Mouse (Mus musculus): ENCODE measurements around the gene Sptbn4. TPM values are rescaled to one million over a fixed set of nuclear protein-coding genes. Genes with fewer than 3 reads are reported as not detected.

The Sptbn4 gene
- polyA plus RNA-seq (2017; shearing (Covaris generic)): 0.12 TPM

DNA sequence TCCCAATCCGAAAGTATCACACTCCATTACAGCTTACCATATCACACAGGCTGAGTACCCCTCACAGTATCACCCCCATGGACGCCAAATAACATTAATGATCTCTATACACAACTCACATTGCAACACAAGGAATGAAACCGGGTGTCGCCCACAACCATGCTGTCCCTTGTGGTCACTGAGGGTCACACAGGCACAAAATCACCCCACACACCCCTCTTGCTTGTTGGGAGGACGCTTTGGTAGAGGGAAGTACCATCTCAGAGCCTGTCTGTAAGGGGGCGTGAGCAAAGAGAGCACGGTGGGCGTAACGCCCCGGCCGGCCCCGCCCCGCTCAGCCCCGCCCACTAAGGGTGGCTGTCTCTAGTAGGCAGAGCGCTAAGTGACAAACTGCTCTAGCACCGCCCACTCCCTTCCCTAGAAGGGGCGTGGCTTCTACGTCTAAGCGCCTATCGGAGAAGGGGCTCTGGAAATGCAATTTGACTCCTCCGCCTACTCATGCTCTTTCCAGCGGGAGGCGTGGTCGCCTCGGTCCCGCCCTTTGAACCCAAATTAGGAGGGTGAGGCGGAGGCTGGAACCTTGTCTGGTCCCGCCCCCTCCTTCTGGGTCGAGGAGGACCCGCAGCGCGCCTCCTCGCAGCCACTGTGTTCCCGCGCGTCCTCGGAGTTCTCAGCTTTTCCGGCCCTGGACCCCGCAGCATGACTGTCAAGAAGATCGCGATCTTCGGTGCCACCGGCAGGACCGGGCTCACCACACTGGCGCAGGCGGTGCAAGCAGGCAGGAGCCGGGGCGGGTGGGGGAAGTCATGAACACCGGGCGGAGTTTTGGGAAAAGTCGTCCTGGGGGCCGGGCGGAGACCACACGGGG, at the start of gene Sptbn4, which contains the start of gene Blvrb:
Sptbn4 (minus strand) TSS at position 268 of the 868 bp plus-strand sequence.
Blvrb (plus strand) TSS at position 560 of the 868 bp plus-strand sequence.

DNA sequence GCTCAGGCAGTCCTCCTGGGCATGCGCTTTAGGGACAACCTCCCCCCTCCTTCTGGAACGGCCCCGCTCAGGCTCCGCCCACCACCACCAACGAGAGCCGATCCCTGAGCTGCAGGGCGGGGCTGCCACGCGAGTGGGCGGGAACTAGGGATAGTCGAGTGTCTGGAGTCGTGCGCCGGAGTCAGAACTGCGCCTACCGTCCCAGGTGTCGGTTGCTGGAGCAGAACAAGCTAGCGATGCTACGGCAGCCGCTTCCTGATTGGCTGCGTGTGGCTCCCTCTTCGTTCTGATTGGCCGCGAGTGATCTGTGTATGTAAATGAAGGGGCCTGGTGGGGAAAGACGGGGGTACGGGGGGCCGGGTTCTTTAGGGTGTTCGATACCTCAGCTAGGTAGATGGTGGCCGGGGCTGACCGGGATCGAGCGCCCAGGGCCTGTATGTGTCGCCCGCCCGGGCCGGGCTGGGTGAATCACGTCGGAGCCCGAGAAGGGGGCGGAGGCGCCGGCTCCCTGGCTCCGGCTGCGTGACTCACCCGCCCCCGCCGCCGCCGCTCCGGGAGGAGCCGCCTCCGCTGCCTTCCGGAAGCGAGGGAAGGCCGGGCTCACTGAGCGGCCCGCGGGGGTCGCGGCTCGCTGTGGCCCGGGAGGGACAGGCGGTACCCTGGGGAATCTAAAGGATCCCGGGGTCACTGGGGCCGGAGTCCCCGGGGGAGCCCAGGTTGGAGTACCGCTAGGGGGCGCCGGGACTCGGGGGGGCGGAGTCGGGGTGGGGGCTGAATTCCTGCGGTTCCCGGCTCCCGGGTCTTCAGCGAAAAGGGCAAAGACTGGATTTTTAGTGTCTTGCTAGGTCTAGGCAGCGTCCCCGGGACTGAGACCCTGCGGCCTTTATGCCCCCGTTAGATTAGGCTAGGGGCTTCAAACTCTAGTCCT, 39.5 kb upstream of the Sptbn4 start, which contains the start of gene Sertad1:
Sertad1 (plus strand) TSS at position 141 of the 928 bp plus-strand sequence.

DNA sequence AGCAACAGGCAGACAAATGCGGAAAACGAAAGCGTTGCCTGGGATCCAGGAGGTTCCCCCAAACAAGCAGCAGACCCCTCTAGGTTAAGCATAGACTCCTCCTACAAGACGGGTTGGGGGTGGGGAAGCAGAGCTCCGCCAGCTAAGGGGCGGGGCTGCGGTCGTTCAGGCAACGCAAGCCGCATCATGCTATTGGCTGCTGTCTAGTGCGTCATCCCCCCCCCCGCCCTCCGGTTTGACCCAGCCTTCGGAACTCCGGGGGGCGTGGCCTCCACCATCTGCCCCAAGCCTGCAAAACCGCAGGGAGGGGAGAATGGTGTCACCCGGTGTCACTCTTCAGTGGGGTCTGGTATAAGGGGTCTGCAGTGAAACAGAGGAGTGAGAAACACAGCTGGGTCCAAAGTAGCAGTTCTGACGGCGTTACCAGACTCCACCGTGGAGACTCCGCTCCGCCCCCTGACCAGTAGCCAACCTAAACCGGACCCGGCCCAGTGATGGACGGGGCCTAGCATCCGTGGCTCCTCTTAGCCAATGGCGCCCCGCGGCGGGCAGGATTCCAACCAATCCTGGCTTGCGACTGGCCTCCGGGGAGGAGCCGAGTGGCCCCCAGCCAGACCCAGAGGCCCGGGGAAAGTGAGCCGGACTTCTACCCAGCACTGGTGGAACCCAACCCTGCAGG, 25.8 kb upstream of the Sptbn4 start, which contains the start of gene Sertad3:
Sertad3 (plus strand) TSS at position 613 of the 679 bp plus-strand sequence.

DNA sequence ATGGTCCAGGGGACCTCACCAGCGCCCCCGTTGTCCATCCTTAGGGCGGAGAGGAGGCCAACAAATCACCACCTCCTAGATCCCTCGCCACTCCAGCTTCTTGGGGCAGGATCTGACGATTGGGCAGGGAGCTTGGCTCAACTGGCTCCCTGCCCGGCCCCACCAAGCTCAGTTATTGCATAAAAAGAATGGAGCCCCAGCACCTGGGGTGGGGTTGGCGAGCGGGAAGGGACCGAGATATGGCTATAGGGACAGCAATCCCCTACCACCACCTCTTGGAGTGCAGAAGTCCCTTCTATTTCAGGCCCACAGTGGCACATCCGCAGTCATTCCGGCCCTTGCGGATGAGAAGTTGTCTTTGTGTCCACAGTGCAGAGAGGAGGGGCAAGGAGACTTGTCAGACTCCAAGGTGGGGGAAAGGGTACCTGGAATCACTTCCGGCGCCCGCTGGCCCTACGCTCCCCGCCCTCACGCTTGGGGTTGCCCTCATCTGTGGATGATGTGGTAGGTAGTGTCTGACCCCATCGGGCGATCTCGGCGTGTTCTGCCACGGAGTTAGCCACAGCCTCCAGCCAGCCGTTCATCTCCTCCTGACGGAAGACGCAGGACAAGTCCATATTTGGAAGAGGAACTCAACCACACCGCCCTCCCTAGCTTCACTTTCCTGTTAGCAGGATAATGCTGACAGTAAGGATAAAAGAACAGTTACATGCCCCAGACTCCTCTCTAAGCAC, 90.5 kb downstream of the Sptbn4 start, which contains the start of gene Gm20479:
Gm20479 (minus strand) TSS at position 559 of the 734 bp plus-strand sequence.

DNA sequence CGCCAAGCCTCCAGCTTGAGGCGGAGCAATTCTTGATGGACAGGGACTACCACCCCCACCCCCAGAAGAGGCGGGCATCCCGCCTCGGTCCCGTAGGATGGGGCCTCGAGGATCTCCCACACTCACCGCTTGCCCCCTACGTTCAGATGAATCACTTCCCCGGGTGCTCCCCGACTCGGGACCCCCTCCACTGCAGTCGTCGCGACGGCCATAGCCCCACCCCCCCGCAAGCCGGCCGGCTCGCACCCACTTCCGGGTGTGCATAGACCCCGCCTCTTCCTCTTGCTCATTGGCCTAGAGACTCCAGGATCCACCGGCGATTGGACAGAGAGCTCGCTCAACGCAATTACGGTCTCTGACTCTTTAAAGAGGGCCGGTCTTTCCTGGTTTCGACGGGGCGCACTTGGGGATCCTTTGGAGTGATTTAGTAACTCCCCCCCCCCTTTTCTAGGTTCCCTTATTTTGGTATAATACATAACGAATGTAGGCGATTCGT, 91.7 kb downstream of the Sptbn4 start, which contains the start of gene Shkbp1:
Shkbp1 (minus strand) TSS at position 275 of the 496 bp plus-strand sequence.

DNA sequence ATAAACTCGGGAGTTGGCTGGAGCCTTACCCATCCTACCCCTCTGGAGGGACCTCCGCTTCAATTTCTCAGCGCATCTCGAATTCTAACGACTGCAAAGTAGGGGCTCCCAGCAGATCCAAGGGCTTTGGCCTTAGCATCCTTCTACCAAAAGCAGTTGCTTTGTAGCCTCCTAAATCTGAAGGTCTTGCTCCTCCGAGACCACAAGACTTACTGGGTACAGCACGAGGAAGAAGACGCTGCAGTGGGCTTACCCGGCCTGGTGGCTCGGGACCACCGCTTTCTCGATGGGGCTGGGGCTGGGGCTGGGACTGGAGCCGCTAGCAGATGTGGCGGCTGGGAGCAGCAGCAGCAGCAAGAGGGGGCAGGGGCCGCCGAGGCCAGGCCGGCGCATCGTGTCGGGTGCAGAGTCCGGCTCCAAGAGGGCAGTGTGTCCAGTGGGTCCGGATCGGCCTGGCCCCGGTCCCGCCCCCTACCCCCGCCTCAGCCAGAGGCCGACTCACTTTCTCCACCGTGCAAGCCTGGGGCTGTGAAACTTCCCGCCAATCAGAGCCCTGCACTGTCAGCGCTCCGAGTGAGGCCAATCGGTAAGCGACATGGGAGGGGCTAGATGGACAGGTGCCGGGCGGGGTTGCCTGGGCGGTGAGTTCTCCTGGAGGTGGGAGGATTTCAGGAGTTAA, 110.2 kb downstream of the Sptbn4 start, which contains the start of gene Ltbp4:
Ltbp4 (minus strand) TSS at position 518 of the 679 bp plus-strand sequence.

Other genes starting within 250 kb of the Sptbn4 start
- gene Itpkc, start 219.0 kb downstream of the Sptbn4 start, polyA plus RNA-seq (2017; shearing (Covaris generic)): 12.6 TPM
- 17.6 TPM for gene Coq8b, start 214.7 kb downstream of the Sptbn4 start, polyA plus RNA-seq (2017; shearing (Covaris generic))
- 0.91 TPM for gene Numbl, start 189.3 kb downstream of the Sptbn4 start, polyA plus RNA-seq (2017; shearing (Covaris generic))
- gene Ltbp4, start 110.0 kb downstream of the Sptbn4 start, polyA plus RNA-seq (2017; shearing (Covaris generic)): not detected
- gene Shkbp1, start 91.7 kb downstream of the Sptbn4 start, polyA plus RNA-seq (2017; shearing (Covaris generic)): 48.4 TPM
- gene Gm20479, start 90.3 kb downstream of the Sptbn4 start, polyA plus RNA-seq (2017; shearing (Covaris generic)): not detected
- gene Blvrb, start 292 bp upstream of the Sptbn4 start, polyA plus RNA-seq (2017; shearing (Covaris generic)): 12.5 TPM
- gene Sertad3, start 26.1 kb upstream of the Sptbn4 start, polyA plus RNA-seq (2017; shearing (Covaris generic)): 38.3 TPM
- gene Sertad1, start 39.2 kb upstream of the Sptbn4 start, polyA plus RNA-seq (2017; shearing (Covaris generic)): 75.3 TPM
- 0.57 TPM for gene Prx, start 51.6 kb upstream of the Sptbn4 start, polyA plus RNA-seq (2017; shearing (Covaris generic))
- not detected for gene Hipk4, start 75.6 kb upstream of the Sptbn4 start, polyA plus RNA-seq (2017; shearing (Covaris generic))
- gene Pld3, start 105.5 kb upstream of the Sptbn4 start, polyA plus RNA-seq (2017; shearing (Covaris generic)): 255 TPM
- 25.1 TPM for gene 2310022A10Rik, start 105.5 kb upstream of the Sptbn4 start, polyA plus RNA-seq (2017; shearing (Covaris generic))
- 142 TPM for gene Akt2, start 143.9 kb upstream of the Sptbn4 start, polyA plus RNA-seq (2017; shearing (Covaris generic))
- not detected for gene Ttc9b, start 206.2 kb upstream of the Sptbn4 start, polyA plus RNA-seq (2017; shearing (Covaris generic))
- gene Map3k10, start 226.9 kb upstream of the Sptbn4 start, polyA plus RNA-seq (2017; shearing (Covaris generic)): 14.8 TPM
- 3.0 TPM for gene Zfp607b, start 241.7 kb upstream of the Sptbn4 start, polyA plus RNA-seq (2017; shearing (Covaris generic))